38 mouse cellular contexts compared by ENCODE assay signal in genomic region chr6:72524160-72524559, GRCm38 (mm10). TPM values are rescaled to one million over a fixed set of nuclear protein-coding genes. Genes with fewer than 3 reads are reported as not detected.
"Had no signal": no experiment of that assay in that cellular context is flagged by ENCODE, and none has a peak within 500 bp of the region (broad histone marks: within the 10 kb centered on the region; RNA-seq: fewer than 3 reads in every experiment).

No protein-coding gene starts in this region.

- H3K4me3 ChIP-seq: left cerebral cortex, adult 2 months; limb, embryonic 10.5 days; limb, embryonic 12.5 days; limb, embryonic 13.5 days; limb, embryonic 15.5 days; liver, embryonic 12.5 days; liver, embryonic 13.5 days; liver, embryonic 15.5 days; lung, embryonic 15.5 days; megakaryocyte, embryonic 14.5 days; midbrain, embryonic 10.5 days; midbrain, embryonic 12.5 days; midbrain, embryonic 13.5 days; midbrain, embryonic 15.5 days; myocyte had no signal

- H3K27me3 ChIP-seq: limb, embryonic 12.5 days; limb, embryonic 13.5 days; limb, embryonic 15.5 days; liver, embryonic 13.5 days; liver, embryonic 15.5 days; lung, embryonic 15.5 days; midbrain, embryonic 12.5 days; midbrain, embryonic 13.5 days; midbrain, embryonic 15.5 days had no signal

- H3K9ac ChIP-seq: limb, embryonic 12.5 days; limb, embryonic 13.5 days; limb, embryonic 15.5 days; liver, embryonic 12.5 days; liver, embryonic 13.5 days; liver, embryonic 14.5 days; liver, embryonic 15.5 days; liver, postnatal 0 days; lung, embryonic 14.5 days; lung, embryonic 15.5 days; midbrain, embryonic 12.5 days; midbrain, embryonic 13.5 days; midbrain, embryonic 15.5 days had no signal

- H3K36me3 ChIP-seq: limb, embryonic 10.5 days; limb, embryonic 12.5 days; limb, embryonic 13.5 days; limb, embryonic 15.5 days; liver, embryonic 12.5 days; liver, embryonic 13.5 days; liver, embryonic 15.5 days; lung, embryonic 15.5 days; midbrain, embryonic 10.5 days; midbrain, embryonic 12.5 days; midbrain, embryonic 13.5 days; midbrain, embryonic 15.5 days had no signal

- H3K27ac ChIP-seq: left cerebral cortex, adult 2 months; limb, embryonic 10.5 days; limb, embryonic 12.5 days; limb, embryonic 13.5 days; limb, embryonic 15.5 days; liver, embryonic 12.5 days; liver, embryonic 13.5 days; liver, embryonic 14.5 days; liver, embryonic 15.5 days; lung, embryonic 15.5 days; macrophage; midbrain, embryonic 10.5 days; midbrain, embryonic 12.5 days; midbrain, embryonic 13.5 days; midbrain, embryonic 15.5 days had no signal

- DNase-seq: left cerebral cortex, postnatal 4 days; liver; liver, embryonic 13.5 days; liver, postnatal 0 days; lung, adult 18-20 months; lung, adult 2 months; lung, embryonic 14.5 days; lung, postnatal 10 days; lung, postnatal 14 days; lung, postnatal 36 days; lung, postnatal 4 days; midbrain, embryonic 14.5 days had no signal

- H3K9me3 ChIP-seq: limb, embryonic 10.5 days; limb, embryonic 12.5 days; limb, embryonic 13.5 days; limb, embryonic 15.5 days; liver, embryonic 12.5 days; liver, embryonic 13.5 days; liver, embryonic 15.5 days; lung, embryonic 15.5 days; megakaryocyte, embryonic 14.5 days; midbrain, embryonic 10.5 days; midbrain, embryonic 12.5 days; midbrain, embryonic 13.5 days; midbrain, embryonic 15.5 days had no signal

- H3K4me1 ChIP-seq: liver, embryonic 13.5 days; liver, embryonic 15.5 days had no signal

- ATAC-seq: liver, embryonic 12.5 days; liver, postnatal 0 days; lung, postnatal 0 days; midbrain, embryonic 13.5 days; midbrain, embryonic 15.5 days; midbrain, embryonic 16.5 days had no signal

RNA-seq across cellular contexts. Expression of gene Sh2d6, which starts 2.7 kb away (rescaled TPM):
- total RNA-seq: liver, adult 2 months; megakaryocyte progenitor cell, adult 5-6 weeks; megakaryocyte-erythroid progenitor cell, adult 5-6 weeks; midbrain, postnatal 0 days; monocyte, adult 5-6 weeks had no signal
- polyA plus RNA-seq: liver, adult 2 months; liver, embryonic 11.5 days; liver, embryonic 12.5 days; liver, embryonic 13.5 days; liver, embryonic 14.5 days; liver, embryonic 15.5 days; liver, embryonic 16.5 days; liver, postnatal 0 days; lung, embryonic 14.5 days; lung, embryonic 15.5 days; lung, embryonic 16.5 days; lung, postnatal 0 days had no signal
